Mouse (Mus musculus): ENCODE results near the gene Bach2.

DNA sequence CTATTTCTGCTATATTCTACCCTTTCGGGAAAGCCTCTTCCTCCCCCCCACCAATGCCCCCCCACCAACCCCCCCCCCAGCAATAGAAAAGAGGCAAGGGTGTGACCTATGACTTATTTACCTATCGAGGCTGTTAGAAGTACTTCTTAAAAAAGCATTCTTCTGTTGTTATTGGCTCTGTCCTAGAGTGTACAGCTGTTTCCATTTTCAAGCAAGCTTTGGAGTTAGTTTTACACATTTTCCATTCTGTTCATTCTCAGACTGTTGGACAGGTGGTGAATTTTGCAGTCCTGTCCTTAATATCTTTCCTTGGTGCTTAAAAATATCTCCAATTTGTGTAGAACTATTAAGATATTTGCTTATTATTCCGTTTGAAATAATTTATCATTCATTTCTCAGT is 134.9 kb downstream of the Bach2 start:
- TF ChIP-seq CTCF (IDR thresholded peaks at IDR 0.05; ENCODE audit: low read depth) (no peak), EP300 (IDR thresholded peaks at IDR 0.05; ENCODE audit: low read depth) (no peak)
